Mouse (Mus musculus) heart, postnatal 14 days (tissue): ENCODE measurements around the gene Vmn1r121. TPM values are rescaled to one million over a fixed set of nuclear protein-coding genes. Genes with fewer than 3 reads are reported as not detected.
"Not testable (repeated sequence)": the region's sequence is repeated elsewhere in the genome, so short reads cannot be mapped to it uniquely, and the experiment has no call there.

Experiments
- DNase-seq, 2 experiments: peaks; one replicate each; pipeline ENCODE4 v3.0.0; 2021 to 2022
- intact Hi-C: fragments of 180-260 bp; cut with DNase I; formaldehyde crosslinking; loops from one replicate; pipeline ENCODE4 v1.15.1; 2025
- long read RNA-seq, 2 experiments: library from polyadenylated mRNA; stranded (forward); transcript quantifications; one replicate each; pipeline ENCODE4 v2.0.0; 2021
- total RNA-seq, 2 experiments: library from RNA; stranded (reverse); gene quantifications; 2 replicates each; pipeline ENCODE4 v1.2.3; 2021

The Vmn1r121 gene
- total RNA-seq: not detected
- long read RNA-seq, experiment 1: 0 reads
- long read RNA-seq, experiment 2: 0 reads

DNA sequence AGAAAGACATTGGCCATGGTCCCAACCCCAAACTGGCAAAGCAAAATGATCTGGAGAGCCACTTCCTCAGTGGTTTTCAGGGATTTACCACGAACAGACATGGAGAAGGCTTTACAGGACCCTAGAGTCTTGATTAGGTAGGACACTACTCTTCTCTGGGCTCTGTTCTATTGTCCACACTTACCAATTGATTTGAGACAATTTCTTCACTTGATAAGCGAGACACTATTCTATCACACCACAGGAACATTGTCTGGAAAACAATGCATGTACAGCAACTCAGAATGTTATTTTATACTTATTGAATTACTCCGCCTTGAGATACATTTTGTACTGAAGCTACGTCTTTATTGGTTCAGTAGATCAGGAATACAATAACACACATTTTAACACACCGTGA lies at the start of gene Vmn1r121:
Vmn1r121 (minus strand) TSS at position 101 of the 400 bp plus-strand sequence.
- intact Hi-C loops: not testable (repeated sequence)

DNA sequence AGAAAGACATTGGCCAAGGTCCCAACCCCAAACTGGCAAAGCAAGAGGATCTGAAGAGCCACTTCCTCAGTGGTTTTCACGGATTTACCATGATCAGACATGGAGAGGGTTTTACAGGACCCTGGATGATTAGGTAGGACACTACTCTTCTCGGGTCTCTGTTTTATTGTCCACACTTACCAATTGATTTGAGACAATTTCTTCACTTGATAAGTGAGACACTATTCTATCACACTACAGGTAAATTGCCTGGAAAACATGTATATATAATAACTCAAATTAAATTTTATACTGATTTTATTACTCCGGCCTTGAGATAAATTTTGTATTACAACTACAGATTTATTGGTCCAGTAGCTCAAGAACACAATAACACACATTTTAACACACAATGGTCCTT lies 35.7 kb upstream of the Vmn1r121 start, which contains the start of gene Vmn1r122:
Vmn1r122 (minus strand) TSS at position 101 of the 400 bp plus-strand sequence.
- DNase-seq, intact Hi-C loops: not testable (repeated sequence)

More for the DNA sequence above, at the start of gene Vmn1r121:
- DNase-seq: not testable (repeated sequence)

DNA sequence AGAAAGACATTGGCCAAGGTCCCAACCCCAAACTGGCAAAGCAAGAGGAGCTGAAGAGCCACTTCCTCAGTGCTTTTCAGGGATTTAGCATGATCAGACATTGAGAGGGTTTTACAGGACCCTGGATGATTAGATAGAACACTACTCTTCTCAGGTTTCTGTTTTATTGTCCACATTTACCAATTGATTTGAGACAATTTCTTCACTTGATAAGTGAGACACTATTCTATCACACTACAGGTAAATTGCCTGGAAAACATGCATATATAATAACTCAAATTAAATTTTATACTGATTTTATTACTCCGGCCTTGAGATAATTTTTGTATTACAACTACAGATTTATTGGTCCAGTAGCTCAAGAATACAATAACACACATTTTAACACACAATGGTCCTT lies 44.6 kb downstream of the Vmn1r121 start, which contains the start of gene Vmn1r120:
Vmn1r120 (minus strand) TSS at position 101 of the 400 bp plus-strand sequence.
- DNase-seq, intact Hi-C loops: not testable (repeated sequence)

Other genes starting within 250 kb of the Vmn1r121 start
- not detected for gene Vmn1r116, start 226.3 kb downstream of the Vmn1r121 start, total RNA-seq
- not detected for gene Vmn1r117, start 214.4 kb downstream of the Vmn1r121 start, total RNA-seq
- not detected for gene Vmn1r118, start 186.2 kb downstream of the Vmn1r121 start, total RNA-seq
- gene Vmn1r119, start 86.1 kb downstream of the Vmn1r121 start, total RNA-seq: not detected
- not detected for gene Vmn1r120, start 44.7 kb downstream of the Vmn1r121 start, total RNA-seq
- not detected for gene Vmn1r122, start 35.6 kb upstream of the Vmn1r121 start, total RNA-seq
- gene Vmn1r123, start 63.7 kb upstream of the Vmn1r121 start, total RNA-seq: not detected
- not detected for gene Gm5157, start 91.9 kb upstream of the Vmn1r121 start, total RNA-seq
- not detected for gene Vmn1r124, start 162.1 kb upstream of the Vmn1r121 start, total RNA-seq
- not detected for gene Vmn1r125, start 173.7 kb upstream of the Vmn1r121 start, total RNA-seq
- gene Vmn1r126, start 203.0 kb upstream of the Vmn1r121 start, total RNA-seq: not detected
- gene Vmn1r127, start 221.3 kb upstream of the Vmn1r121 start, total RNA-seq: not detected